Mouse (Mus musculus) frontal cortex, postnatal 10 days (tissue): ENCODE measurements around the gene Gm8897.
"Not testable (repeated sequence)": the region's sequence is repeated elsewhere in the genome, so short reads cannot be mapped to it uniquely, and the experiment has no call there.

Source experiments
- DNase-seq, 2 experiments: peaks; one replicate each; pipeline ENCODE4 v3.0.0; 2022; ENCODE audit warnings: low spot score in 2 of 2, mixed read lengths in 1 of 2

Gm8897 gene

GRCm38 (mm10) chr5:11416118-11416517, at the start of gene Gm8897:
TSS of gene Gm8897 (plus strand) at chr5:11416418.
- DNase-seq, result not testable (repeated sequence)

- DNase-seq, result not testable (repeated sequence)
These were observed 473 bp downstream of the Gm8897 start for GRCm38 (mm10) chr5:11416691-11417090.
